Mouse (Mus musculus): ENCODE data around the gene Bcl11b. TPM values are rescaled to one million over a fixed set of nuclear protein-coding genes. Genes with fewer than 3 reads are reported as not detected.

Gene Bcl11b
- polyA plus RNA-seq, 1 experiment = not detected

DNA sequence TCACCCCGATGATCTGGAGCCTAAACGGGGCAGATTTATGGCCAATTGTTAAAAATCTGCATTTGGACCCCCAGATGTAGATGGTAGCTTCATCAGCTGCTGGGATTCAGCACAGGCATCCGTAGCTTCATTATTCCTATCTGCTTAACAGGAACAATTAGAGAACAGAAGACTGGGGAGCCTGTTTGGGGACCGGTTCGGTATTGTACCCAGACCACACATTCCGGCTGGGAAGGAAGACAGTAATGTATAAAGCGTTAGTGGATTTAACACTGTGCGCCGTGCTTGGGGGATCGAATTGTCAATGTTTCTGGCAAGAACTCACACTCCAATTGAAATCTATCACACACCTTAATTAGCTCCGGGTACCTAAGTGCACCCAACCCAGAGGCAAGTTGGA lies 6.9 kb upstream of the Bcl11b start:
- no peak overlapping the region for H3K4me3 ChIP-seq (replicated peaks)
- no peaks in the 10 kb centered on the region for H3K36me3 ChIP-seq (ENCODE audit: control insufficient read depth)
- H3K9me3 ChIP-seq (ENCODE audit: control insufficient read depth, low read length) = no peaks in the 10 kb centered on the region
- H3K27me3 ChIP-seq (ENCODE audit: control insufficient read depth) = peaks cover 15% of the 10 kb centered on the region
- TF ChIP-seq GATA1 (IDR thresholded peaks at IDR 0.05; ENCODE audit: low read length) (no peak), TAL1 (IDR thresholded peaks at IDR 0.05; ENCODE audit: low read length) (no peak)
- no peaks in the 10 kb centered on the region for H3K4me1 ChIP-seq (ENCODE audit: control insufficient read depth)

DNA sequence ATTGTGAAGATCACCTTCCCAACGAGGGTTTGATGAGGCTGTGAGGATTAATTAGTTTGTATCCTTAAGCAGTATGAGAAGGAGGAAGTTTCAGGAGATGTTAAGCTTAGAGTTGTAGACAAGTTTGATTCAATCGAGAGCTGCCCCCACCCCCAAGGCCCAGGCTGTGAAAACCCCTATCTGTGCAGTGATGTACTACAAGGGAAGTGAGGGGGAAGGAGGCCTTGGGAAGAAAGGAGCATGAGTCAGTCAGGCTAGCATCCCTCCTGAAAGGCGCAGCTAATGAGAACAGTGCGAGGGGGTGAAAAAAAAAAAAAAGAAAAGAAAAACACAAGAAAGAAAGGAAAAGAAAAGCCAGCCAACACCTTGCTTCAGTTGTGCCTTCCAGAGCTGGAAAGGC lies 5.8 kb upstream of the Bcl11b start:
- peaks cover 27% of the 10 kb centered on the region for H3K27me3 ChIP-seq (ENCODE audit: control insufficient read depth)
- H3K9me3 ChIP-seq (ENCODE audit: control insufficient read depth, low read length) = no peaks in the 10 kb centered on the region
- H3K4me1 ChIP-seq (ENCODE audit: control insufficient read depth) = no peaks in the 10 kb centered on the region
- no peaks in the 10 kb centered on the region for H3K36me3 ChIP-seq (ENCODE audit: control insufficient read depth)
- no peak overlapping the region for H3K4me3 ChIP-seq (replicated peaks)
- no peak for TF ChIP-seq TAL1 (IDR thresholded peaks at IDR 0.05; ENCODE audit: low read length)
- no peak for TF ChIP-seq GATA1 (IDR thresholded peaks at IDR 0.05; ENCODE audit: low read length)

DNA sequence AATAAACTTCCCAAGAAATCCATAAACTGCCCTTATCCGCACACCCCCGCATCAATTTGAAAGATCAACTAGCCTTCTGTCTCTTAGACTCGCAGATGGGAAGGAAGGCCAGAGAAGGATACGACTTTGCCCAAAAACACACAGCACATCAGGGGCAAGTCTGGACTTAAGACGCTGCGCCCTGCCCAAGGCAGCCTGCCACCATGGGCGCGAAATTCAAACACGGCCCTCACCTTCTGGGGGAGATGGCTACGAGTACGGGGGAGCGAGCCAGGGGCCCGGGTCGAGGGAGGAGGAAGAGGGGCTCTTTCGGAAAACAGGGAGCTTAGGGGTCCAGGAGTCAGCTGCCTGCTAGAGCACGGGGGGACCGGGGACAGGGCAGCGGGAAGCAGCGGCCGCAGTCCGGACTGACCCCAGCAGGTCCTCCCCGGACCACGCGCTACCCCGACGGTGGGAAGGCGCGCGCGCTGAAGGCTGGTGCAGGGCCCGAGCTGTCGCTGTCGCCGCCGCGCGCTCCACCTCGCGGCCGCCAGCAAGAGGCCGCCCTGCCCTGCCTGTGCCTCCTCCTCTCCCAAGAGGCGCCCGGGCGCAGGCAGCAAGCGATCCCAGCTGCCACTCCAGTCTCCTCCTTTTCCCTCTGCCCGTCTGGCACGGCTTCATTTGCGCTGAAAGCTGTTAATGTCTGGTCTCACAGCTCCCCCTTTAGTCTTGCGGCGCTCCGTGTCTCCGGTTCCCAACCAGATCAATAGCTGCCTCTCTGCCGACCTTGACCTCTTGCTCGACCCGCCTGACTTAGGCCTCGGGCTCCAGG lies 2.6 kb upstream of the Bcl11b start:
- H3K4me3 ChIP-seq (replicated peaks) = no peak overlapping the region
- H3K4me1 ChIP-seq (ENCODE audit: control insufficient read depth) = no peaks in the 10 kb centered on the region
- H3K36me3 ChIP-seq (ENCODE audit: control insufficient read depth) = no peaks in the 10 kb centered on the region
- TF ChIP-seq GATA1 (IDR thresholded peaks at IDR 0.05; ENCODE audit: low read length) (no peak), TAL1 (IDR thresholded peaks at IDR 0.05; ENCODE audit: low read length) (no peak)
- H3K9me3 ChIP-seq (ENCODE audit: control insufficient read depth, low read length) = no peaks in the 10 kb centered on the region
- peaks cover 58% of the 10 kb centered on the region for H3K27me3 ChIP-seq (ENCODE audit: control insufficient read depth)

DNA sequence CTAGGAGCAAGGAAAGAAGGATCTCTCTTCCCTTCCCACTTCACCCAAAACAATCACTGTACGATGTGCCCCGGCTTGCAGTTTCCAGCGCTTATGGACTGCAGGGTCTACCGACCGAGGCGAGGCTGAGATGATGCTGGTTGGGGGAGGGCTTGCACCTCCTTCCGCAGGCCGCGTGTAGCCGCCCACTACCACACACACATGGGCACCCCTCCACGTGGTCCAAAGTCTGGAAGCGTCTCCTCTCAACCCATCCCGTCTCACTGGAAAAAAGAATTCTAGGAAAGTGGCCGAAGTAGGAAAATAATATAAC lies 2.0 kb upstream of the Bcl11b start:
- H3K4me1 ChIP-seq (ENCODE audit: control insufficient read depth) = no peaks in the 10 kb centered on the region
- H3K27me3 ChIP-seq (ENCODE audit: control insufficient read depth) = peaks cover 64% of the 10 kb centered on the region
- H3K9me3 ChIP-seq (ENCODE audit: control insufficient read depth, low read length) = no peaks in the 10 kb centered on the region
- no peaks in the 10 kb centered on the region for H3K36me3 ChIP-seq (ENCODE audit: control insufficient read depth)
- TF ChIP-seq GATA1 (IDR thresholded peaks at IDR 0.05; ENCODE audit: low read length) = no peak
- no peak for TF ChIP-seq TAL1 (IDR thresholded peaks at IDR 0.05; ENCODE audit: low read length)
- no peak overlapping the region for H3K4me3 ChIP-seq (replicated peaks)

DNA sequence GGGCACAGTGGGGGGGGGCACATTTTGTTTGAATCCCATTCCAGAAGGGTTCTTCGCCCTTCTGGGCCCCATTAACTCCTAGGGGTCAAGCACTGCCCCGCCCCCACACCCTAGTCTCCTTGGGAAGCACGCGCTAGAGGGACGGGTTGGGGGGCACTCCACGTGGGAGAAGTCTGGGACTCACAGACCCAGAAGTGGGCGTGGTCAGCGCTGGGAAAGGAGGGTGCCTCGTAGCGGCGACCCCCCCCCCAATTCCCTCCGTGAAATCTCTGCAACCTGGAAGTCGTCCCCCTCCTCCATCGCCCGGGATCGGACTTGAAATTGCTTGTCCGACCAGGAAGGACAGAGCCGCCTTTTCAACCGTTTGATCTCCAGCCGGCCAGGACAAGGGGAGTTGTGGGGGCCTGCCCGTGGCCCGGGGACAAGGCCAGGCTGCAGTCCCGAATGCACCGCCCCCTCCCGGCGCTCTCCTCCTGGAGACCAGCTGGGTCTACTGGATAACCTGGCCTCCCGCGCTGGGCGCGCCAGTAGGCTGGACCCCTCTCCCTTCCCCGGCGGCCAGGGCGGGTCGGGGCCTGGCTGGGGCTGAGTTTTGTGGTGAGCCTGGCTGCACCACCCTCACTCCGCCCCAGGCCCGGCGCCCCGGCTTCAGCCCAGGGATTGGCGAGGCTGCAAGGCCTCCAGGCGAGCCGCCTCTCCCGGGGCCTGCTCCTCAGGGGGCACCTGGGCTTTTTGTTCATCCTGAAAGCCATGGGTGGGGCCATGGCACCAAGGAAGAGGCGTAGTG lies 1.5 kb upstream of the Bcl11b start:
- TF ChIP-seq GATA1 (IDR thresholded peaks at IDR 0.05; ENCODE audit: low read length) = no peak
- TF ChIP-seq TAL1 (IDR thresholded peaks at IDR 0.05; ENCODE audit: low read length) = no peak
- Histone ChIP-seq H3K4me3 (replicated peaks) (no peak overlapping the region), H3K27me3 (ENCODE audit: control insufficient read depth) (peaks cover 70% of the 10 kb centered on the region), H3K36me3 (ENCODE audit: control insufficient read depth) (no peaks in the 10 kb centered on the region), H3K9me3 (ENCODE audit: control insufficient read depth, low read length) (no peaks in the 10 kb centered on the region), H3K4me1 (ENCODE audit: control insufficient read depth) (no peaks in the 10 kb centered on the region)

DNA sequence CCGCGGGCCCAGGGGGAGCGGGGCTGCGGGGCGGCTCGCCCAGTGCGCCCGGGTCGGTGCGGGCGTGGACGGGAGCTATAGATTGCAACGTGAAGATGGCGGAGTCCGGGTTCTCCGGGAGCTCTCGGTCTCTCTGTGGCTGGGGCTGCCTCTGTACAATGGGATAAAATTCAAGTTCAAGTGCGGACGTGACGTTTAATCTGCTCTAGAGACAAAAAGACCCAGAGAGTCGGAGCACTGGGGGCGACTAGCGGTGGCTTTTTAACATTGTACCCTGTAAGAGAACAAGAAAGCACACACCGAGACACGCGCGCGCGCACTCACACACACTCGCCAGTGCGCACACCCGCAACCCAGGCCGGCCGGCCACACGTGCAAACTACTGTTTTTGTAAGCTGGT lies 526 bp upstream of the Bcl11b start:
- Histone ChIP-seq H3K4me3 (replicated peaks) (no peak overlapping the region), H3K4me1 (ENCODE audit: control insufficient read depth) (no peaks in the 10 kb centered on the region), H3K36me3 (ENCODE audit: control insufficient read depth) (no peaks in the 10 kb centered on the region), H3K9me3 (ENCODE audit: control insufficient read depth, low read length) (no peaks in the 10 kb centered on the region), H3K27me3 (ENCODE audit: control insufficient read depth) (peaks cover 74% of the 10 kb centered on the region)
- TF ChIP-seq GATA1 (IDR thresholded peaks at IDR 0.05; ENCODE audit: low read length) (no peak), TAL1 (IDR thresholded peaks at IDR 0.05; ENCODE audit: low read length) (no peak)

DNA sequence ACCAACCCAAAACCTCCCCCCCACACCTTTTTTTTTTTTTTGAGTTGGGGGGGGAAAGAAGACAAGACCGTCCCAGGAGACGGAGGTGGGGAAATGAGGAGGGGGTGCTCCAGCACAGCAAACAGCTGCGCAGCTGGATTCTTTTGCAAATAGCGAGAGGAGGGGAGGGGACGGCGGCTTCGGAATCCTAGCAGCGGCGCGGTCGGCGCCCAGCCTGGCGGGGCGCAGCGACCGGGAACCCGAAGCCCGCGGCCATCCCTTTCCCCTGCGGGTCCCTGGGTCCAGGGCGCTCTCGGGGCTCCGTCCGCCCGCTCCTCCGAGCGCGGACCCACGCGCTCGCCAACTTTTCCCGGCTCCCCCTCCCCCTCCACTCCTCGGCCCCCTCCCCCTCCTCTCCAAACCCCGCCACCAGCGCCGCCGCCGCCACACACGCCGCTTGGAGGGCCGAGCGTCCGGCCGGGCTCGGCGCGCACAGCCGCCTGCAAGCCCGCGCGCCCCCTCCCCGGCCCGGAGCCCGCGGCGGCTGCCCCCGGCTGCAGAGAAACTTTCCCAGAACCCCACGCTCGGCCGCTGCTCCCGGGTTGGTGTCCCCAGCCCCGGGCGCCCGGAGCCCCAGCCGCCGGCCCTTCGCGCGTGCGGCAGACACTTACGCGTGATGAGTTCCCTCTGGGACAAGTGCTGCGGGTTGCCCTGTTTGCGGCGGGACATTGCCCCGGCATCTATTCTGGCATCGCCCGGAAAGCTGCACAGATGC lies 789 bp downstream of the Bcl11b start:
- Histone ChIP-seq H3K9me3 (ENCODE audit: control insufficient read depth, low read length) (no peaks in the 10 kb centered on the region), H3K27me3 (ENCODE audit: control insufficient read depth) (peaks cover 82% of the 10 kb centered on the region), H3K36me3 (ENCODE audit: control insufficient read depth) (no peaks in the 10 kb centered on the region), H3K4me1 (ENCODE audit: control insufficient read depth) (no peaks in the 10 kb centered on the region), H3K4me3 (replicated peaks) (no peak overlapping the region)
- no peak for TF ChIP-seq TAL1 (IDR thresholded peaks at IDR 0.05; ENCODE audit: low read length)
- no peak for TF ChIP-seq GATA1 (IDR thresholded peaks at IDR 0.05; ENCODE audit: low read length)

DNA sequence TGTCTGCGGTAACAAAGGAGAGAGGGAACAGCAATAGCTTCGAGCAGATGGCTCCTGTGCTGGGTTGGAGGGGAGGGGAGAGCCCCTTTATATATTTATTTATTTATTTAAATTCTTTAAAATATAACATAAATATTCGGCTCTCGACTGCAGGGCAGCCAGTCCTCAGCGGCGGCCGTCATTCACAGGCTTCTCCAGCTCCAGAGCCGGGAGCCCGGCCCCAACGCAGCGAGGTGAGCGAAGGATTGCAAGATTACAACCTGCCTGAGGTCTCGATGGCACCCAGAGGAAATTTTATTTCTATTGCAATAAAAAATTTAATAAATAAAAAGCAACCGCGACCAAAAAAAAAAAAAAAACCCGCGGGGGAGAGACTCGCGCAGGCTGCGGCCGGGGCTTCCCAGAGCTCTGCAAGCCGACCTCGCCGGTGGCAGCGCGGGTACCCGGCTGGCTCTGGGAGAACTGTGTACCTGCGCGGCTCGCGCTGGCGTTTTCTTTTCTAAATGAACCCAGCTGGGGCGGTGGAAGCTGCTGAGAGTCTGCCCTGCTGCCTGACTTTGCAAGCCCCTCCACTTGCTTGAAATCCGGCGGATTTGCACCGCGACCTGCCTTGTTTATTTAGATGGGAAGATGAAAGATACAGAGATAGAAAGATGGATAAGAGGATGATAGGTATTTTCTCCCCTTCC lies 1.6 kb downstream of the Bcl11b start:
- H3K9me3 ChIP-seq (ENCODE audit: control insufficient read depth, low read length) = no peaks in the 10 kb centered on the region
- no peak for TF ChIP-seq GATA1 (IDR thresholded peaks at IDR 0.05; ENCODE audit: low read length)
- no peak for TF ChIP-seq TAL1 (IDR thresholded peaks at IDR 0.05; ENCODE audit: low read length)
- H3K27me3 ChIP-seq (ENCODE audit: control insufficient read depth) = peaks cover 82% of the 10 kb centered on the region

More for the DNA sequence above, 1.6 kb downstream of the Bcl11b start:
- Histone ChIP-seq H3K4me3 (replicated peaks) (no peak overlapping the region), H3K36me3 (ENCODE audit: control insufficient read depth) (no peaks in the 10 kb centered on the region), H3K4me1 (ENCODE audit: control insufficient read depth) (no peaks in the 10 kb centered on the region)
